Mouse (Mus musculus): ENCODE results near the gene Crat. TPM values are rescaled to one million over a fixed set of nuclear protein-coding genes. Genes with fewer than 3 reads are reported as not detected.
"Not testable (repeated sequence)": the region's sequence is repeated elsewhere in the genome, so short reads cannot be mapped to it uniquely, and the experiment has no call there.

The Crat gene
- polyA plus RNA-seq, 1 experiment from 2014 or later: 24.0 TPM

DNA sequence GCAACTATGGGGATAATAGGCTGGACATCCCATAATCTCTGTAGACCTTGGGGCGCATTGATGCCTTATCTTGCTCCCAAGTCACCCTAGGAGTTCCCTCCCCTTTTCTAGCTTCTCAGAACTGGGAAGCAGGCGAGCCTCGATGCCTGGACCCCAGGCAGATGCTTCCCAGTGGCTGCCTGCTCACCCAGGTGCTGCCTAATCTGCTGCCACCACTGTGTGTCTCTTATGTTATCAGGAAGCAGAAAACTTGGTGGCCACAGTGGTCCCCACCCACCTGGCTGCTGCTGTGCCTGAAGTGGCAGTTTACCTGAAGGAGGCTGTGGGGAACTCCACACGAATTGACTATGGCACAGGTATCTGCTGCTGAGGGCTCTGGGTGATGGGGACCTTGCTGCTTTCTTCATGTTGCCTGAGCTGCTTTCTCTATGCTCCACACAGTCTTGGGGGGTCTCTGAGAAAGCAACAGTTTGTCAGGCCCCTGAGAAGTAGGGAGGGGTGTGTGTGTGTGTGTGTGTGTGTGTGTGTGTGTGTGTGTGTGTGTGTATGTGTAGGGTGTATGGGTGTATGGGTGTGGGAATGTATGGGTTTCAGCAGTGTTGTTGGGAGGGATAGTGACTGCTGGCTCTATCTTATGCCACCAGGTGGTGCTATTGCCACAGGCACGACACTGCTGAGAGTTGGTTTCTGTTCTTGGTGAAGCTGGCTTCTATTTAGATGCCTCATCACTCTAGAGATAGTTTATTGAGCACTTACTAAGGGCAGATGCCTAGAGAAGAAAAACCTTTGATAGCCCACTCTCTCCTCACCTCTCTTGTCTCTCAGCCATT lies 19.9 kb upstream of the Crat start:
- Histone ChIP-seq H3K4me3 (replicated peaks; ENCODE audit: low read depth, low read length) (no peak overlapping the region), H3K4me1 (ENCODE audit: control insufficient read depth, insufficient read depth, low read length) (peaks cover 2% of the 10 kb centered on the region; the same call in 1 of the 2 replicates), H3K9ac (replicated peaks; ENCODE audit: low read length) (no peak overlapping the region), H3K27ac (replicated peaks; ENCODE audit: low read depth, low read length) (no peak overlapping the region), H3K36me3 (ENCODE audit: control insufficient read depth, insufficient read depth, low read length) (peaks cover 80% of the 10 kb centered on the region), H3K27me3 (ENCODE audit: control insufficient read depth, insufficient read depth, low read length) (no peaks in the 10 kb centered on the region), H3K4me2 (ENCODE audit: low read length) (no peak overlapping the region), H3K9me3 (ENCODE audit: control insufficient read depth, low read length) (no peaks in the 10 kb centered on the region)
- peak; percentile 90 for DNase-seq
- peak; percentile 46; the same call in 1 of the 2 replicates for ATAC-seq (ENCODE audit: low FRiP score, low TSS enrichment)
- 58% methylated on average over 5 of the region's 5 CpGs for WGBS

- H3K36me3 ChIP-seq (ENCODE audit: control insufficient read depth, insufficient read depth, low read length): peaks cover 76% of the 10 kb centered on the region
- DNase-seq (no peak), ATAC-seq (ENCODE audit: low FRiP score, low TSS enrichment) (no peak)
- H3K9ac ChIP-seq (replicated peaks; ENCODE audit: low read length): no peak overlapping the region
- no peak overlapping the region for H3K4me2 ChIP-seq (ENCODE audit: low read length)
- H3K9me3 ChIP-seq (ENCODE audit: control insufficient read depth, low read length): no peaks in the 10 kb centered on the region
- no peak overlapping the region for H3K4me3 ChIP-seq (replicated peaks; ENCODE audit: low read depth, low read length)
- no peaks in the 10 kb centered on the region for H3K4me1 ChIP-seq (ENCODE audit: control insufficient read depth, insufficient read depth, low read length)
- H3K27me3 ChIP-seq (ENCODE audit: control insufficient read depth, insufficient read depth, low read length): no peaks in the 10 kb centered on the region
- H3K27ac ChIP-seq (replicated peaks; ENCODE audit: low read depth, low read length): no peak overlapping the region
Measured at GRCm38 (mm10) chr2:30429156-30429555, 13.5 kb upstream of the Crat start.

DNA sequence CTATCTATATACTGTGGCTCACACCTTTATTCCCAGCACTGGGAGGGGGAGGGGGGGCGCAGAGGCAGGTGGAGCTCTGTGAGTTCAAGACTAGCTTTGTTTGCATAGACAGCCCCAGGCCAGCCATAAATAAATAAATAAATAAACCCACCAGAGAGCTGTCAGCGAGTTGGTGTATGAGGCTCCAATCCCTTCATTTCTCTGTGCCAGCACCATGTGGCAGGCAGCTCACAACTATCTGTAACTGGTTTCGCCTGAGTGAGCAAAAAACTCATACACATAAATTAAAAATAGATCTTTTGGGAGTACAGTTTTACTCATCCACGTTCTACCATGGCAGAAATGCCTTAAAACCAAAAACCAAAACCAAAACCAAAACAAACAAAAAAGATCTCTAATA lies 5.8 kb upstream of the Crat start:
- no peaks in the 10 kb centered on the region for H3K27me3 ChIP-seq (ENCODE audit: control insufficient read depth, insufficient read depth, low read length)
- WGBS: 78% methylated on average over 4 of the region's 4 CpGs
- ATAC-seq (ENCODE audit: low FRiP score, low TSS enrichment) (no peak), DNase-seq (no peak)
- H3K4me3 ChIP-seq (replicated peaks; ENCODE audit: low read depth, low read length): no peak overlapping the region
- H3K36me3 ChIP-seq (ENCODE audit: control insufficient read depth, insufficient read depth, low read length): peaks cover 4% of the 10 kb centered on the region
- H3K27ac ChIP-seq (replicated peaks; ENCODE audit: low read depth, low read length): no peak overlapping the region
- H3K9ac ChIP-seq (replicated peaks; ENCODE audit: low read length): no peak overlapping the region
- peaks cover 20% of the 10 kb centered on the region; the same call in 1 of the 2 replicates for H3K4me1 ChIP-seq (ENCODE audit: control insufficient read depth, insufficient read depth, low read length)
- H3K9me3 ChIP-seq (ENCODE audit: control insufficient read depth, low read length): no peaks in the 10 kb centered on the region
- no peak overlapping the region for H3K4me2 ChIP-seq (ENCODE audit: low read length)

DNA sequence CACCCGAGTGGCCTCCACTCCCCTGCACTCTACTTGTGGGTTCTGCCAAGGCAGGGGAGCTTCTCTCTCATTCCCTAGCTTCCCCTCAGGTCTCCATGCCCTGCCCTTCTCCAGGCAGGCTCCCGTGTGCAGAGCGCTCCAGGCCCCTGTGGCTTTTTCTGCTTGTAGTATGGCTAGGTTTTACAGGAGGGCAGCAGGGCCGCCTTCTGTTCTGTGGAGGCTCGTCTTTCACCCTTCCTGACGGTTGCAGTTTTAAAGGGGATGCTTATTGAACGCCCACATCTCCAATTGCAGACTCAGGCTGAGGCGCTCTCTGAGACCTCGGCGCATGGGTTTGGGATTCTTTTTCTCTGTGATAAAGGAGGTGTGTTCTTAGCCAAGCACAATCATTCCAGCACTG lies 3.5 kb upstream of the Crat start:
- no peak for DNase-seq
- no peak overlapping the region for H3K9ac ChIP-seq (replicated peaks; ENCODE audit: low read length)
- H3K27ac ChIP-seq (replicated peaks; ENCODE audit: low read depth, low read length): peak overlapping the region; percentile 52; the same call in 1 of the 2 replicates

DNA sequence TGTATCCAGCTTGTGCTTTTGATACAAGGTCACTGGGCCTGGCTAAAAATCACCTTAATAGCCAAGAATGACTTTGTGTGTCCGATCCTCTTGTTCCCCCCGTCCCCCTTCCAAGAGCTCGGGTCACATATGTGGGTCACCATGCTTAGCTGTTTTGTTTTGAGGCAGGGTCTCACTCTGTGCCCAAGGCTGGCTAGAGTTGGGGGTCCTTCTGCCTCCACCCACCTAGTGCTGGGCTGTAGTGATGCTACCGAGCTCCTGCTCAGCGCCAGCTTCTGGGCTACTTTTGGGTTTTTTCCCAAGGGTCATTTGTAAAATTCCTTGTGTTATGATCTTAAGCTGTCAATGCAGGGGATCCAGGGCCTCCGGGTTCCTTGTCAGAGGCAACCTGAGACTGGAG lies 2.6 kb upstream of the Crat start:
- no peak overlapping the region for H3K27ac ChIP-seq (replicated peaks; ENCODE audit: low read depth, low read length)
- no peak overlapping the region for H3K4me3 ChIP-seq (replicated peaks; ENCODE audit: low read depth, low read length)
- no peaks in the 10 kb centered on the region for H3K9me3 ChIP-seq (ENCODE audit: control insufficient read depth, low read length)
- H3K4me1 ChIP-seq (ENCODE audit: control insufficient read depth, insufficient read depth, low read length): peaks cover 35% of the 10 kb centered on the region
- H3K27me3 ChIP-seq (ENCODE audit: control insufficient read depth, insufficient read depth, low read length): no peaks in the 10 kb centered on the region
- WGBS: 79% methylated on average over 6 of the region's 6 CpGs
- no peak for DNase-seq
- no peaks in the 10 kb centered on the region for H3K36me3 ChIP-seq (ENCODE audit: control insufficient read depth, insufficient read depth, low read length)
- peak overlapping the region; percentile 12 for H3K4me2 ChIP-seq (ENCODE audit: low read length)
- no peak for ATAC-seq (ENCODE audit: low FRiP score, low TSS enrichment)
- H3K9ac ChIP-seq (replicated peaks; ENCODE audit: low read length): no peak overlapping the region; the same call in 1 of the 2 replicates

More for the DNA sequence above, 3.5 kb upstream of the Crat start:
- ATAC-seq (ENCODE audit: low FRiP score, low TSS enrichment): no peak
- no peak overlapping the region for H3K4me2 ChIP-seq (ENCODE audit: low read length)
- H3K27me3 ChIP-seq (ENCODE audit: control insufficient read depth, insufficient read depth, low read length): no peaks in the 10 kb centered on the region
- 37% methylated on average over 10 of the region's 10 CpGs for WGBS
- no peaks in the 10 kb centered on the region for H3K9me3 ChIP-seq (ENCODE audit: control insufficient read depth, low read length)
- no peak overlapping the region for H3K4me3 ChIP-seq (replicated peaks; ENCODE audit: low read depth, low read length)
- H3K36me3 ChIP-seq (ENCODE audit: control insufficient read depth, insufficient read depth, low read length): no peaks in the 10 kb centered on the region
- peaks cover 29% of the 10 kb centered on the region for H3K4me1 ChIP-seq (ENCODE audit: control insufficient read depth, insufficient read depth, low read length)

DNA sequence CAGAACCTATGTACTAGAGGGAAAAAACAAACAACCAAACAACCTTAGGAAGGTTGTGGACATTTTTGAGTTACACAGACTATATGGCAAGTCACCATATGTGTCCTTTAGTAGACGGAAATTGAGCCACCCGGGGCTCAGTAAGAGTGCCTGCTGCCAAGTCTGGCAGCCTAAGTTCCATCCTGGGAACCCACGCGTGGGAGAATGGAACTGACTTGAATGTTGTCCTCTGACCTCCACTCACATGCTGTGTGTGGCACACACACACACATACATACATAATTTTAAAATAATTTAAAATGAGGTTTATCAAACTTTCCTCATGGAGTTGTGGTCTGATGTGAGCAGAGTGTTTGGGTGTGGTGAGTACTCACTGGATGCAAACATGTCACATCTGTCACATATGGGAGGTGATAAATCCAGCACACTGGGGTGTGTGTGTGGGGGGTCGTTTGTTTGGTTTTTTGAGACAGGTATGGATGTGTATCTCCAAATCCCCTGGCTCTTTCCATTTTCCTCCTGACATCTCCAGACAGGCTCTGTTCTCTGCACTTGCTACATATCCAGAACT lies 2.1 kb upstream of the Crat start:
- no peaks in the 10 kb centered on the region for H3K27me3 ChIP-seq (ENCODE audit: control insufficient read depth, insufficient read depth, low read length)
- no peak overlapping the region for H3K4me3 ChIP-seq (replicated peaks; ENCODE audit: low read depth, low read length)
- no peak for ATAC-seq (ENCODE audit: low FRiP score, low TSS enrichment)
- H3K9me3 ChIP-seq (ENCODE audit: control insufficient read depth, low read length): no peaks in the 10 kb centered on the region
- DNase-seq: no peak
- WGBS: 83% methylated on average over 5 of the region's 5 CpGs
- no peak overlapping the region; the same call in 1 of the 2 replicates for H3K9ac ChIP-seq (replicated peaks; ENCODE audit: low read length)
- peak overlapping the region; percentile 74; the same call in 1 of the 2 replicates for H3K4me2 ChIP-seq (ENCODE audit: low read length)
- no peaks in the 10 kb centered on the region for H3K36me3 ChIP-seq (ENCODE audit: control insufficient read depth, insufficient read depth, low read length)
- no peak overlapping the region for H3K27ac ChIP-seq (replicated peaks; ENCODE audit: low read depth, low read length)
- peaks cover 35% of the 10 kb centered on the region for H3K4me1 ChIP-seq (ENCODE audit: control insufficient read depth, insufficient read depth, low read length)

DNA sequence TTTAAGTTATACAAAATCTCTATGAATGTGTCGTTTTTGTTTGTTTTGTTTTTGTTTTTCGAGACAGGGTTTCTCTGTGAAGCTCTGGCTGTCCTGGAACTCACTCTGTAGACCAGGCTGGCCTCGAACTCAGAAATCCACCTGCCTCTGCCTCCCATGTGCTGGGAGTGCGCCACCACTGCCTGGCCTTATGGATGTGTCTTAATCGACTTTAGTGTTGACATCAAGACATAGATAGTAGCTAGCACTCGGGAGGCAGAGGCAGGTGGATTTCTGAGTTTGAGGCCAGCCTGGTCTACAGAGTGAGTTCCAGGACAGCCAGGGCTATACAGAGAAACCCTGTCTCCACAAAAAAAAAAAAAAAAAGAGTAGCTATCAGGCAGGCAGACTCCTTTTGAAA lies 1.5 kb upstream of the Crat start:
- WGBS: 82% methylated on average over 6 of the region's 6 CpGs
- not testable (repeated sequence) for H3K27me3 ChIP-seq (ENCODE audit: control insufficient read depth, insufficient read depth, low read length); H3K9ac ChIP-seq (replicated peaks; ENCODE audit: low read length); H3K9me3 ChIP-seq (ENCODE audit: control insufficient read depth, low read length); DNase-seq; ATAC-seq (ENCODE audit: low FRiP score, low TSS enrichment); H3K36me3 ChIP-seq (ENCODE audit: control insufficient read depth, insufficient read depth, low read length); H3K27ac ChIP-seq (replicated peaks; ENCODE audit: low read depth, low read length)
- peak overlapping the region; percentile 74 for H3K4me2 ChIP-seq (ENCODE audit: low read length)
- peak overlapping the region; percentile 75; the same call in 1 of the 2 replicates for H3K4me3 ChIP-seq (replicated peaks; ENCODE audit: low read depth, low read length)
- H3K4me1 ChIP-seq (ENCODE audit: control insufficient read depth, insufficient read depth, low read length): peaks cover 35% of the 10 kb centered on the region

DNA sequence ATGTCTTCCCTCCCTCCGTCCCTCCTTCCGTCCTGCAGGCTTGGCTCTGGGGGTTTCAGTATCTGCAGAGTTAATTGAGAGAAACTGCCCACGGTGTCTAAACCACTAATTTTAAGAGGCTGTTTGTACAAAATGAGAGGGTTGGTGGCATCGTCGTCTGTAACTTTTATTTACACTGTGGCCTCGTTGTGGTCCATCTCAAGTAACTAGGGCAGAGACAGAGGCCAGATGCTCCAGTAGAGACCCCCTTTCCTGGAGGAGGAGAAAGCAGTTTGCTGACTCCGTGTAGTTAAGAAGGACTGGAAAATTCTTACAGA lies 994 bp upstream of the Crat start:
- H3K4me3 ChIP-seq (replicated peaks; ENCODE audit: low read depth, low read length): peak overlapping the region; percentile 75
- H3K4me1 ChIP-seq (ENCODE audit: control insufficient read depth, insufficient read depth, low read length): peaks cover 35% of the 10 kb centered on the region
- peak overlapping the region; percentile 74 for H3K4me2 ChIP-seq (ENCODE audit: low read length)
- no peaks in the 10 kb centered on the region for H3K9me3 ChIP-seq (ENCODE audit: control insufficient read depth, low read length)
- no peaks in the 10 kb centered on the region for H3K27me3 ChIP-seq (ENCODE audit: control insufficient read depth, insufficient read depth, low read length)
- ATAC-seq (ENCODE audit: low FRiP score, low TSS enrichment) (no peak), DNase-seq (no peak)
- peak overlapping the region; percentile 89 for H3K9ac ChIP-seq (replicated peaks; ENCODE audit: low read length)
- H3K27ac ChIP-seq (replicated peaks; ENCODE audit: low read depth, low read length): peak overlapping the region; percentile 92
- WGBS: under 1% methylated on average over 7 of the region's 7 CpGs
- peaks cover 5% of the 10 kb centered on the region; the same call in 1 of the 2 replicates for H3K36me3 ChIP-seq (ENCODE audit: control insufficient read depth, insufficient read depth, low read length)
